Mouse (Mus musculus) cerebellum, adult 8-10 months (tissue): ENCODE results near the gene Hes7.
A peak's percentile ranks its signal among the peaks of the same experiment; 100 is the strongest.
"Not testable (repeated sequence)": the region's sequence is repeated elsewhere in the genome, so short reads cannot be mapped to it uniquely, and the experiment has no call there.

Source experiments
- DNase-seq: peaks from one replicate; pipeline ENCODE4 v3.0.0; 2022

Gene Hes7

DNA sequence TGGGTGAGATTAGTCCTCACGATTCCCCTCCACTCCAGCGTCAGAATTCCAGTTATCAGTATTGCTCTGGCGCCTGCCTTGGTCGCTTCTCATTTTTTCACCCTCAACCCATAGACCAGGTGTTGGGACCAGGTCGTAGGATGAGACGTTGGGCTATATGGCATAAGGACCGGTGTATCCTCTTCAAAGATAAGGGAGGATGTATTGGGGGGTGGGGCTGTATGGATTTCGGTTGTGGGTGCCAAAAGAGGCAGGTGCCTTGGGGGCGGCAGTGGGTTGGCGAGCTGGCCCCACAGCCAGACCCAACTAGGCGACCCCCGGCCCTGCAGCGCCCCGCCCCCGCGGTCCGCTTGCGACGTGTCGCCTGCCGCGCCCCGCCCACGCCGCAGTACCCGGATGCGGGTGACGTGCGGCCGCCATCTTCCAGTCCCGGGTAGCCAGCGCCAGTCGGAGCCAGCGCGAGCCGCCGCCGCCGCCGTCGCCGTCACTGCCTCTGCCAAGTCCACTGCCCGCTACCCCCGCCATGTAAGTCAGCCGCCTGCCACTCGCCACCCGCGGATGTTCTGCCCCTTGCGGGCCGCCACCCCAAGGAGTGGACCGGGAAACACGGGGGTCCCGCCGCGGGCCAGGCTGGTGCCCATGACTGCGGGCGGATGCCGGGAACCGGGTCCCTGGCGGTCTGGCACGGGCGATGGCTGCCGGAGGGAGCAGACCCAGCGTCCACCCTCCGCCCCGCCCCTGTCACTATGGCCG, 31.9 kb upstream of the Hes7 start, which contains the start of gene Vamp2:
Gene Vamp2, plus strand, starts transcription at position 388 of the 753 bp plus-strand sequence.
- DNase-seq = peak; percentile 93

DNA sequence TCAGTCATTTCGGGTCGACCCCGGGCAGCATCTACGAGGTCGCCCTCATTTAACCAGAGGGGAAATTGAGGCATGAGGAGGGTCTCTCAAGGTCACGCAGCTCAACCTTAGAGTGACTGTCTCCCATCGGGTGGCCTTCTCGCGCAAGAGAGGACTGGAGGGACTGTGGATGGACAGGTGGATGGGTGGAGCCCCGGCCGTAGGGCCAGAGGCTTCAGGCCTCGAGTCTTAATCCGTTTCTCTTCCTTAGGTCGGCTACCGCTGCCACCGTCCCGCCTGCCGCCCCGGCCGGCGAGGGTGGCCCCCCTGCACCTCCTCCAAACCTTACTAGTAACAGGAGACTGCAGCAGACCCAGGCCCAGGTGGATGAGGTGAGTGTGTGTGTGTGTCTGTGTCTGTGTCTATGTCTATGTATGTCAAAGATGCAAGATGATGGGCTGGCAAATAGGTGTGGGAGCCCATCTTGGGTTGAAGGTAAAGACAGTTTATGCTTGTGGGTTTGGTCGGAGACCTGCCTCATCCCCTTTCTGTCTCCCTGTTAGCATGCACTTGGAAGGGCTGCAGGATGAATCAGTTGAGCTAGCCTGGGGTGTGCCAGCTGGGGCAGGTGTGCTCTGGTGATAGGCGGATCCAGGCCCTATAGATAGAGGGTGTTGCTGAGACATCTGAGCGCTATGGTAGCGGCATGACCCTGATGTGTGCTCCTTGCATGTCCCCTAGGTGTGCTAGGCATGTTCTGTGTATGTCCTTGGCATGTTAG, 31.2 kb upstream of the Hes7 start:
- DNase-seq = no peak

DNA sequence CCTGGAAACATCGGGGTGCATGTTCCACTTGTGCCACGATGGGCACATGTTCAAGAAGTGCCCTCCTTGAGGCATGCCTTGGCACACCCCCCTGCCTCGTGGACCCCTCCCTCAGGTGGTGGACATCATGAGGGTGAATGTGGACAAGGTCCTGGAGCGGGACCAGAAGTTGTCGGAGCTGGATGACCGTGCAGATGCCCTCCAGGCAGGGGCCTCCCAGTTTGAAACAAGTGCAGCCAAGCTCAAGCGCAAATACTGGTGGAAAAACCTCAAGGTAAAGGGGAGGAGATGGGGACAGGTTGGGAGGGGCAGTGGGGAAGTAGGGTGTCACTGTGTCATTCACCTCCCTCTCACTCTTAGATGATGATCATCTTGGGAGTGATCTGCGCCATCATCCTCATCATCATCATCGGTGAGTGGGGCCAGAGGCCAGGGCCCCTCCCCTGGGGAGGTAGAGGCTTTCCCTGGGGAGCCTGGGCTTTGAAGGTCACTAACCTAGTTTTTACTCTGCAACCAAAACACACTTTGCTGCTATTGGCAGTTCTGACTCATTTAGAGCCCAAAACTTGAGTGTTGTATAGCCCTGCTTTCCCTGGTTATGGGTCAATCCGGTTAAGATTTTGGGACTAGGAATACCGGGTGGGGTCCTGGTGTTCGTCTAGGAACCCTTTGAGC, 30.5 kb upstream of the Hes7 start:
- no peak for DNase-seq

DNA sequence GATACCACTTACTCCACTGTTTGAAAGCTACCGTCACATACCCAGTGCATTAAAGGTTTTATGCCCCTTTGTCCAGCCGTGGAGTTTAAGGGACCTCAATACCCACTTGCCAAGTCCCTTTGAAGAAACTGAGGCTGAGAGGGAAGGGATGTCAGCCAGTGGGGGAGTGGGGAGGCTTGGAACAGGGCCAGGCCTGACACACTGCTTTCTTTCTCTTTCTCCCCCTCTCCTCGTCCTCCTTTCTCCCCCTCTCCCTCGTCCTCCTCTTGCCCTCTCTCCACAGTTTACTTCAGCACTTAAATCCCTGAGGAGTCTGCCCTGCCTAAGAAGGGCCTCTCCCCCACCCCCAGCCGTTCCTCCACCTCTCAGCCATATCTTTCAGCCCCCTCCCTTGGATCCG, 29.8 kb upstream of the Hes7 start:
- no peak for DNase-seq

DNA sequence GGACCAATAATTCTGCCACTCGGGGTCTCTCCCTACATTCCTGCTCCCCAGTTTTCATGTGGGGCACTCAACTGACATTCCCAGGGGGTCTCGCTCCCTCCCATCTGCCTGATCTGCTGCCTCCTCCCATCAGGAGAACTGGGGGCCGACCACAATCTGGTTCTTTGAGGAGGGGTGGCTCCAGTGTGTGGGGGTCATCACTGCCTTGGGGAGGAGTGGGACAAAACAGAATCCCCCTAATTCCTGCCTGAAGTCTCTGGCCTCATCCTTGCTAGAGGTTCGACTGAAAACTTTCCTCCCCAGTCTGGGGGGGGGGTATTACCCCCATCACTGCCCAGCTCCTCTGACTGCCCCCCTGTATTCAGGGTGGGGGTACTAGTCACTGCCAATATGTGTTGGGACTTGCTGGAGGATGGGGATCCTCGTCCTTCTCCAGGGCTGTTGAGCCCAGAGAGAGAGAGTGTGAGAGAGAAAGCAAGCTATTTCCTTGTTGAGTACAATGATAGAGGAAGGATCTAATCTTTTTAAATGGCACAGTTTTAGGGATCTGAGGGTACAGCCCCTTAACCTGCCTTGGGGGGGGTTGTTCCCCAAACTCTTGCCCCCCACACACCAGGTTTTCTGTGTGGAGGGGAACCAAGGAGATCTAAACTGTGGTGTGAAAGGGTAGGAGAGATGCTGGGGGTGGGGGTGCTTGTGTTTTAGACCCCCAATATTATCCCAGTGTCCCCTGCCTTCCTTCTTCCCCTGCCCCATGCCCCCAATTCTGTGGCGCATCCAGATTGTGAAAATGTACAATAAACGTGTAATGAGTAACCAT, 28.4 kb upstream of the Hes7 start:
- DNase-seq = no peak

DNA sequence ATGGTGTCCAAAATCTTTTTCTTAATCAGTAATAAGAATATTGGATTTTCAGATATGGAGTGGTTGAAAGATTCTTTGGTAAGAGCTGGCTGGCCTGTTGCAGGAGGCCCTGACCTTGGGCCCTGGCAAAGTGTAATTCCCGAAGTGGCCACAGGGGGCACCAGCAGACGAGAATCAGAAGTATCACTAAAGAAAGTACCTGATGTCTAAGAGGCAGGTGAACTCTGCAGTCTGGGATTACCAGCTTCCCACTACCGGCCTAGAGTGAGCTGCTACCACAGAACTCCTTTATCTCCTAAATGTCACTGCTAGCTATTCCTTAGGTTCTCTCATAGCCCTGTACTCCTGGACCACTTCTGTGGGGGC, 27.8 kb upstream of the Hes7 start:
- DNase-seq = peak; percentile 92

DNA sequence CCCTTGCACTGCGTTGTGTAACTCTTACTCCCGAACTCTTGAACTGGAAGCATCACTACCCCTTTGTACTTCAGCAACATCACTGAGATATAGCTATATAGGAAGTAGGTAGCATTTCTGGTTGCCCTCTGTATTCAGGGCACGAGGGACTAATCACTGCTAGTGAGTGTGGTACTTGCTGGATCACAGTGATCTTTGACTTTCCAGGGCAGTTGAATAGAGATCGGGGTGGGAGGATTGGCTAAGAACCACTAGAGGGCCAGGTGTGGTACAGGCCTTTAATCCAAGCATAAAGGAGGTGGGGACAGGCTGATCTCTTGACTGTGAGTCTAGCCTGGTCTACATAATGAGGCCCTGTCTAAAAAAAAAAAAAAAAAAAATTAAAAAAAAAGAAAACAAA, 27.3 kb upstream of the Hes7 start:
- no peak for DNase-seq

DNA sequence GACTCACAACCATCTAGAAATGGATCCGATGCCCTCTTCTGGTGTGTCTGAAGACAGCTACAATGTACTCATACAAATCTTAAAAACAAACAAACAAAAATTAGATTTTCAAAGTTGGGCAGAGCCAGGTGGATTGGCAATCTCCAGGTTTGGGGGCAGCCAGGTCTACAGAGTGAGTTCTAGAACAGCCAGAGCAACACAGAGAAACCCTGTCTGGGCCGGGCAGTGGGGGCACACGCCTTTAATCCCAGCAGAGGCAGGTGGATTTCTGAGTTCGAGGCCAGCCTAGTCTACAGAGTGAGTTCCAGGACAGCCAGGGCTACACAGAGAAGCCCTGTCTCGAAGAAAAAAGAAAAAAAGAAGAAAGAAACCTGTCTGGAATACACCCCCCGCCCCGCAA, 26.3 kb upstream of the Hes7 start:
- not testable (repeated sequence) for DNase-seq

DNA sequence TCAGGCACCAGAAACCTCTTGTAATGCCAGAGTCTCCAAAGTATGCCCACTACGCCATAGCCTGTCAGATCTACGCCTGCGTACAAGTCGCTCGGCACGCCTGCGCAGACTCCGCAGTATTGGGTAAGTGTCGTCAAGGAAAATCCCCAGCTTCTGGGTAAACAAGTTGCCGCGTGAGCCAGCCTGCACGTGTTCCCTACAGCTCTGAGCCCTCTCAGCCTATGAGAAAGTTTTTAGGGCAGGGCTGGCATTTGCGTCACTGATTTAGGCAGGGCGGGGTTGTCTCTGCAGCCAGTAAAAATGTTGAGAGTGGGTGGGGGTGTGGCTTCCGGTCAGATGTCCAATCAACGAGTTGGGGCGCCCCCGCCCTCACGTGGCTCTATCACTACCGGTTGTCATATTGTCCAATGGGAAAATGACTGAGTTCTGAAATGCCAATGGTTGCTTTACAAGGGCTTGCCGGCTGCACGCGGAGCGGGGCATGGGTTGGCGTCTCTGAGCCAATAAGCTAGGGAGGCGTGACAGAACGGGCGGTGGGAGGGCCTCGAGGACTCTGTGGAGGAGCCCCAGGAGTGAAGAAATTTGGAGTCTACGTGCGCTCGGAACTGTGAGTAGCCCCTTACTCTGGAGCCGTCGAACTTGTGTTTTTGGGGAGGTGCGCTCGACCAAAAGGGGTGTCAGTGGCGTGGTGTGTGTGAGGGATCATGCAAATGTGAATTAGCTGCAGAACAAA, 25.3 kb upstream of the Hes7 start, which contains the start of gene Per1:
Gene Per1, plus strand, starts transcription at position 521 of the 733 bp plus-strand sequence.
- DNase-seq = peak; percentile 99

DNA sequence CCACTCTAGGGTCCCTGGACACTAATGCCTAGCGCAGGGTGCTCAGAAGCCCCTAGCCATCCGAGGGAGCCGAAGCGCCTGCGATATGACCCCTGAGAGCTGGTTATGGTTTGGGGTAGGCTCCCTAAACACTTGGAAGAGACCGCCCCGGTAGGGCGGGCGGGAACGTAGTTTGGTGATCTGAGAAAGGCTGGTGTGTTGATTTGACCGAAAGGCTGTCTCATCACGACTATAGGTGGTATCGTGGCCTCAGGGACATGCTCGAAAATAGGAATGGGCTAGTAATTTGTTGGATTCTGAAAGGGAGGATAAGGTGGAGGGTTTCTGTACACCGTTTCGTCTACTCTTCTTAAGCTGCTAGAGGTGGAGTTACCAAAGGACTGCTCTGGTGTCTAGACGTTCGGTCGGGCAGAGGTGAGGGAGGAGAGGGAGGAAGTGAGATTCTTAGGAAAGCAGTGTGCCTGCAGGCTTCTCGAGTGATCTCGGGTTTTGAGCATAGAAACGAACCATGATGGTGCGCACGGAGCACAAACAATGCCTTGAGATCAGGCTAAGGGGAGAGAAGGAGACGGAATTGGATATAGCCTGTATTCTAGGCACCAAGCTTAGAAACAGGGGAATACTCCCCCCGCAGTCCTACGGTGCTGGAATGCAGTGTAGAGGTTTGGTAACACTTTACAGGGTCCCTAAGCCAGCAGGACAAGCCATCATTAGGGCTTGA, 24.5 kb upstream of the Hes7 start:
- DNase-seq = no peak

DNA sequence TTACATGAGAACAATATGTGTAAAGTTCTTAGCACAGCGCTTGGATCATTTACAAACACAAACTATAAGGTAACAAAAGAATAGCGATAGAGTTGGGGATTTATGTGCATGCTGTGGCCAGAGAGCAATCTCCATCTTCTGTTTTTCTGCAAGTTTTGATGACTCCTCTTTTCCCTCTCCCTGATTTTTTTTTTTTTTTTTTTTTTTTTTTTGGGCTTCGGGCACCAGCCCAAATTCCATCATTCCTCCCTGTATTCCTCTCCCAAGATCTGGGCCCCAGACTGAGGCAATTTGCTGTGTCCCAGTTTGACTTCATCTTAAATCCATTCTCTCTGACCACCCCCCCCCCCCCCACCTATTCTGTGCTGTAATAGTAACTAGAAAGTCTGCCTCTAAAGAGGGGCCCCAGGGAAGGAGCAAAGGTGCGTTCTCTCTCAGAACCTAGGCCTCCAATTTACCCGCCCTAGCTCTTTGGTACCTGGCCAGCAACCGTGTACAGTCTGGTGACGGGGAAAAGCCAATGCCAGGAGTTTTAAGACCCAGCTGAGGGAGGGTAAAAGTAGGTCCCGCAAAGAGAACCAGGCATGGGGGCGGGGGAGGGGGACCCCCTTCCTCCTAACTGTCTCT, 23.7 kb upstream of the Hes7 start:
- no peak for DNase-seq

DNA sequence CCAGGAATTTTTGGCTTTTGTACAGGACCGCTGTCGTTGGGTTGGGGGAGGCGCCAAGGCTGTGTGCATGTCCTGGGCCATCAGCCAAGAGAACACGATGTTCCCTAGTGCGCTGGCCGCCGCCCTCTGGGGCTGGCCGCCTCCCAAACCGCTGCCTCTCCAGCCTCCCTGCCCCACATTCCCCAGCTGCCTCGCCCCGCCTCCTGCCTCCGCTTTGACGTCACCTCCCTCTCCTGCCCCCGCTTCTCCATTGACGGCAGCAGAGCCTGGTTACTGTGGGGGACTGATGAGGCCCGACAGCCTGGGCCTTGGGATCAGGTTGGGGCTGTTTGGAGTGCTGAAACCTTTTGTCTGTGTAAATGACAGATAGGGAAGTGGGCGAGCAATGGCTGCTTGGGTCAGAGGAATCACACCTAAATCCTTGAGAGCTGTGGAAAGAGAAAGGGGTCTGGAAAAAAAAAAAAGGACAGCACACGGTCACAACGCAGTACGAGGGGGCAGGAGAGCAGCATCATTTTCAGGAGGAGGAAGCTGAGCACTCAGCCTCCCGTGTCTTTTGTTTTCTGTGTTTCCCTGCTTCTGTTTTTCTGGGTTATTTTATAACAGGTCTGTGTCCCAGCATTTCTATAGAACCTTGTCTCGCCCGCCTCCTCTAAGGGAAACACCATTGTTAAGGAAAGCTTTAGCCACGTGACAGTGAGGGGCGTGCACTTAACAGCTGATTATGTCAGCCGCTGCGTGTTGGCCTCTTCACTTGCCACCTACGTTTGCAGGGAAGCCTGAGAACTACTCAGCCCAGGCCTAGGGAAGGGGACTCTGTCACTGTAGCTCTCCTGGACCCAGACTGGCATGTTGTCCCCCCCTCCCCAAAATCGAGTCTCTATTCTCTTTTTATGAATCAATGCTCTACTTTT, 23.0 kb upstream of the Hes7 start:
- DNase-seq = peak; percentile 87

DNA sequence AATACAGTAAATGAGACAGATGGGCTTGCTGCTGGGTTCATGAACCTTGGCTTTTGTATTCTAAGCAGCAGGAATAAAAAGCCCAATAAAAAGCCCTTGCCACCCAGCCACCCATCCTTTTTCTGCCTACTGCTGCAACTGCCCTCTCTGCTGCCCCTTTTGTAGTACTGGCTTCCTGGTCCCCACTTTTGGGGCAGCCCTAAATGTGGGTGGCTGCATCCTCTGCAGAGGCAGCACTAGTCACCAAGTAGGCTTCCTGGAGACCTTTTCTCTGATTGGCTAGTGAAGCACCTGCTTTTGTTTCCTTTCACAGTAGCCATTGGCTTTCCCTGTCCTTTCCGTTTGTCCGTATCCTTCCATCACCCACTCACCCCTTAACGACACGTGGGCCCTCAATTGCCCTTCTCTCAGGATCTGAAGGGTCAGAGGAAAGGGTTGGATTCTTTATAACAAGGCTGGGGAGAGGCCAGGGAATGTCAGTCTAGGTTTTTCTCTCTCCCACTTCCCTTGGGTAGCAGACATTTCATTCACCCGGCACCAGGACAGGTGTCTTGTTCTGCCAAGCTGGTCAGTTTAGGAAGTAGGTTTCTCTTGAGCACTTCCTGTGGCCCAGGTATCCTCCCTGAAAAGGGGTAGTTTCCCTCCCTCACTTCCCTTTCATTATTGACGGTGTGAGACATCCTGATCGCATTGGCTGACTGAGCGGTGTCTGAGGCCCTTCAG, 22.0 kb upstream of the Hes7 start:
- DNase-seq = no peak

DNA sequence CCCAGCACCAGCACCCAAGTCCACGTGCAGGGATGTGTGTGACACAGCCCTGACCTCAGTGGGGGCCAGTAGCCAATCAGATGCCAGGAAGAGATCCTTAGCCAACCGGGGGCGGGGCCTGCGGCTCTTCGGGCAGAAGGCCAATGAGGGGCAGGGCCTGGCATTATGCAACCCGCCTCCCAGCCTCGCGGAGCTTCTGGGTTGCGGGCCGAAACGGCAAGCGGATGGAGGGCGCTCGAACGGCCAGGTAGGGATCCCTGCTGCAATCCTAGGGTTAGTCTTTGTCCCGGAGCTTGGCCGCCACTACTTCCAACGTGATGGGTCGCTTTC, 21.5 kb upstream of the Hes7 start:
- peak; percentile 99 for DNase-seq

DNA sequence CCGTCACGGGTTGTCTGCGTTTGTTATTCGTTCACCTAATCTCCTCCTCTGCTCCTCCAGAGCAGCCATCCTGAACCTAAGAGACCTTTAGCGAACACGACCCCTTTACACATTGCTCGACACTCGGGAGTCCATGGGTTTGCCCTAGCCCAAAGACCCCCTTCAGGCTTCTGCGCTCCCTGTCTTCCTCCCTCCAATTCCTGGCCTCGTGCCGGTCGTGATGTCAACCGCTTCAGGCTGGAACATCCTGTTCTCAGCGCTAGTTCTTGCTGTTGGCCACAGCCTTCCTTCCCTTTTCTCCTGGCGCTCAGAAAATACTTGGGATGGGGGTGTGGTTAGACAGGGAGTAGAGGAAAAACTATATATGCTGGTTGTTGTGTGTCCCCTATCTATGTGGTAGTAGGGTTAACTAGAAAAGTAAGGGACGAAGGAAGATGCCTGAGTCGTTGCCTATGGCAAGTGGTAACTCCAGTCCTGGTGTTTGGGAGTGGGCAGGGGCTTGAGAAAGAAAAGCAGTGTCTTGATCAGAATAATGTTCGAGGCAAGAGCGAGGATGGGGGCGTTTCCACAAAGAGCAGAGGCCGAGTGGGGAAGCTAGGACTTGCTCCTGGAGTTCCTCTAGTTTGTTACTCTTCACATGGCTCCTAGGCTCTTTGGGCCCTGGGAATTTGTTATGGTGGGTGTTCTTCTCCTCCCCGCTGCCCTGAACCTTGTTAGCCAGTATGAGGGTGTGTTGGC, 20.9 kb upstream of the Hes7 start:
- peak; percentile 77 for DNase-seq

DNA sequence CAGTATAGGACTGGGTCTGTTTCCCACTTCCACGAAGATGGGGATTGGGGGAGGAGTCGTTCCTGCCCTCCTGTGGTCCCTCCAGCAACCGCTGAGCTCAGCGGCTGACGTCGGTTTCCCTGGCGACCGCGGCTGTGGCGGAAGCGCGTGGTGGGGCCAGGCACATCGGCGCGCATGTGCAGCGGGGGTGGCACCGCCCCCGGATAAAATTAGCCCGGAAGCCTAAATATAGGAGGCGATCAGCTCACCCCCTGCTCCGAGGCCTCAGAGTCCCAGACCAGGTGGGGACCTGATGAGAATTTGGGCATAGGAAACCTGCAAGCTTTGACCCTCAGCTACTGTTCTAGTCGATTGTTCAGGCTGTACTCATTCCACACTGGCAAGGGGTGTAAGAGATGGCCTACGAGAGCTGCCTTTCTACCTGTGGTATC, 20.3 kb upstream of the Hes7 start:
- DNase-seq = peak; percentile 88

DNA sequence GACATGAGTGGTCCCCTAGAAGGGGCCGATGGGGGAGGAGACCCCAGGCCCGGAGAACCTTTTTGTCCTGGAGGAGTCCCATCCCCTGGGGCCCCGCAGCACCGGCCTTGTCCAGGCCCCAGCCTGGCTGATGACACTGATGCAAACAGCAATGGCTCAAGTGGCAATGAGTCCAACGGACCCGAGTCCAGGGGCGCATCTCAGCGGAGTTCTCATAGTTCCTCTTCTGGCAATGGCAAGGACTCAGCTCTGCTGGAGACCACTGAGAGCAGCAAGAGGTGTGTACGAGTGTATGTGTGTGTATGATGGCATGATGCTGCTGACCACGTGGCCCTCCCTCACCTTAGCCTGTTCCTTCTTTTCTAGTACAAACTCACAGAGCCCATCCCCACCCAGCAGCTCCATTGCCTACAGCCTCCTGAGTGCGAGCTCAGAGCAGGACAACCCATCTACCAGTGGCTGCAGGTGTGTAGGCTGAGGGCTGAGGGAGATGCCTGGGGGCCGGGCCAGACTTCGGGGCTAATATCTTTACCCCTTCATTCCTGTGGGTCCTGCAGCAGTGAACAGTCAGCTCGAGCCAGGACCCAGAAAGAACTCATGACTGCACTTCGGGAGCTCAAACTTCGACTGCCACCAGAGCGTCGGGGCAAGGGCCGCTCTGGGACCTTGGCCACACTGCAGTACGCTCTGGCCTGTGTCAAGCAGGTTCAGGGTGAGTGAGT, 19.4 kb upstream of the Hes7 start:
- peak; percentile 50 for DNase-seq
